Mouse (Mus musculus) liver, embryonic 11.5 days (tissue): ENCODE data around the gene Dact3. TPM values are rescaled to one million over a fixed set of nuclear protein-coding genes. Genes with fewer than 3 reads are reported as not detected.

Experiments used
- ATAC-seq: fragments of 200-750 bp; cut with Nextera tagmentation; replicated peaks from 2 replicates; pipeline ENCODE4 v1.8.0; 2017; ENCODE audit warnings: moderate number of reproducible peaks, mild to moderate bottlenecking, moderate TSS enrichment, moderate library complexity; ENCODE audit not compliant: low FRiP score
- DNase-seq: peaks from one replicate; pipeline ENCODE4 v3.0.0-alpha.2; 2017; ENCODE audit warnings: low spot score
- H3K27ac ChIP-seq: fragments of 300-500 bp; sonication (generic); 2 replicates; pipeline ENCODE4 v1.5.1; 2014; ENCODE audit warnings: mild to moderate bottlenecking, low read depth, low read length, control low read depth
- H3K27me3 ChIP-seq: fragments of 300-500 bp; sonication (generic); replicated peaks from 2 replicates; pipeline ENCODE4 v1.6.1; 2014; ENCODE audit warnings: low read length, mixed read lengths; ENCODE audit not compliant: control insufficient read depth, insufficient read depth
- H3K36me3 ChIP-seq: fragments of 300-500 bp; sonication (generic); 2 replicates; pipeline ENCODE4 v1.6.1; 2014; ENCODE audit warnings: mild to moderate bottlenecking, low read length, moderate library complexity, mixed read lengths; ENCODE audit not compliant: control insufficient read depth, insufficient read depth
- H3K4me1 ChIP-seq: fragments of 300-500 bp; sonication (generic); replicated peaks from 2 replicates; pipeline ENCODE4 v1.6.1; 2014; ENCODE audit warnings: low read length, mixed read lengths; ENCODE audit not compliant: control insufficient read depth, insufficient read depth
- H3K4me2 ChIP-seq: fragments of 300-500 bp; sonication (generic); 2 replicates; pipeline ENCODE4 v1.6.1; 2014; ENCODE audit warnings: mild to moderate bottlenecking, control low read depth, moderate library complexity
- H3K4me3 ChIP-seq: fragments of 300-500 bp; sonication (generic); 2 replicates; pipeline ENCODE4 v1.5.1; 2014; ENCODE audit warnings: low read depth, low read length, control low read depth
- H3K9ac ChIP-seq: fragments of 300-500 bp; sonication (generic); 2 replicates; pipeline ENCODE4 v1.6.1; 2014; ENCODE audit warnings: low read depth, low read length, control low read depth
- H3K9me3 ChIP-seq: fragments of 300-500 bp; sonication (generic); 2 replicates; pipeline ENCODE4 v1.6.1; 2016; ENCODE audit warnings: low read length, inconsistent platforms, mixed read lengths; ENCODE audit not compliant: control insufficient read depth
- WGBS: fragments of 180-500 bp; shearing (Covaris S2); extraction: QIAGEN DNeasy Blood & Tissue Kit; methylation state at CpG from one replicate; pipeline ENCODE4 v1.1.7; 2014; 5-methylcytosine and 5-hydroxymethylcytosine counted together
- polyA plus RNA-seq: library from polyadenylated mRNA; unstranded; fragments of >200 nt; fragmentation: Nextera tagmentation; extraction: Ambion mirVana; gene quantifications from 2 replicates; pipeline ENCODE4 v1.2.1, GENCODE M21; 2014

Dact3 gene
- polyA plus RNA-seq, 1 experiment from 2014 or later: 2.5 TPM

GRCm38 (mm10) chr7:16924037-16924834, 49.1 kb downstream of the Dact3 start, which contains the start of gene Calm3:
Gene Calm3 (minus strand): TSS chr7:16924114.
- peak within 1 kb of the TSS; percentile 96 for H3K4me3 ChIP-seq
- ATAC-seq: peak; percentile 87
- H3K36me3 ChIP-seq: peaks cover 14% of the 10 kb centered on the region
- H3K27ac ChIP-seq: peak within 1 kb of the TSS; percentile 96
- no peaks in the 10 kb centered on the region for H3K9me3 ChIP-seq
- no peaks in the 10 kb centered on the region for H3K27me3 ChIP-seq
- peaks cover 34% of the 10 kb centered on the region for H3K4me1 ChIP-seq
- DNase-seq: peak; percentile 99
- peak within 1 kb of the TSS; percentile 95 for H3K9ac ChIP-seq
- WGBS: under 1% methylated on average over 64 of the region's 64 CpGs
- H3K4me2 ChIP-seq: peak within 1 kb of the TSS; percentile 98

GRCm38 (mm10) chr7:16928341-16928740, 53.2 kb downstream of the Dact3 start:
- H3K4me2 ChIP-seq: no peak overlapping the region
- H3K36me3 ChIP-seq: no peaks in the 10 kb centered on the region
- H3K27ac ChIP-seq: no peak overlapping the region
- DNase-seq: no peak
- H3K9ac ChIP-seq: no peak overlapping the region
- WGBS: 30% methylated on average over 2 of the region's 2 CpGs
- H3K4me1 ChIP-seq: no peaks in the 10 kb centered on the region
- H3K27me3 ChIP-seq: no peaks in the 10 kb centered on the region
- H3K9me3 ChIP-seq: no peaks in the 10 kb centered on the region
- H3K4me3 ChIP-seq: no peak overlapping the region
- no peak for ATAC-seq

- 4% methylated on average over 1 of the region's 1 CpGs for WGBS
- H3K36me3 ChIP-seq: no peaks in the 10 kb centered on the region
- no peaks in the 10 kb centered on the region for H3K9me3 ChIP-seq
- H3K9ac ChIP-seq: no peak overlapping the region
- no peak overlapping the region for H3K4me3 ChIP-seq
- no peaks in the 10 kb centered on the region for H3K27me3 ChIP-seq
- DNase-seq (no peak), ATAC-seq (no peak)
- H3K4me2 ChIP-seq: no peak overlapping the region
- no peak overlapping the region for H3K27ac ChIP-seq
- no peaks in the 10 kb centered on the region for H3K4me1 ChIP-seq
Observed at GRCm38 (mm10) chr7:16930850-16931249, 55.7 kb downstream of the Dact3 start.

GRCm38 (mm10) chr7:16931968-16932627, 57.0 kb downstream of the Dact3 start:
- no peak for DNase-seq
- WGBS: 17% methylated on average over 14 of the region's 14 CpGs
- H3K4me3 ChIP-seq: no peak overlapping the region

GRCm38 (mm10) chr7:16932704-16933577, 57.8 kb downstream of the Dact3 start:
- Histone ChIP-seq H3K9me3 (no peaks in the 10 kb centered on the region), H3K27ac (no peak overlapping the region), H3K4me2 (no peak overlapping the region), H3K9ac (no peak overlapping the region), H3K4me1 (no peaks in the 10 kb centered on the region), H3K27me3 (no peaks in the 10 kb centered on the region), H3K4me3 (no peak overlapping the region), H3K36me3 (no peaks in the 10 kb centered on the region)
- DNase-seq (no peak), ATAC-seq (no peak)
- 35% methylated on average over 14 of the region's 14 CpGs for WGBS

More at GRCm38 (mm10) chr7:16931968-16932627, 57.0 kb downstream of the Dact3 start:
- H3K27me3 ChIP-seq: no peaks in the 10 kb centered on the region
- H3K27ac ChIP-seq: no peak overlapping the region
- no peaks in the 10 kb centered on the region for H3K9me3 ChIP-seq
- no peak overlapping the region for H3K4me2 ChIP-seq
- peak; percentile 64 for ATAC-seq
- H3K9ac ChIP-seq: no peak overlapping the region
- no peaks in the 10 kb centered on the region for H3K4me1 ChIP-seq
- H3K36me3 ChIP-seq: no peaks in the 10 kb centered on the region

Other genes starting within 250 kb of the Dact3 start
- not detected in 2 replicates for gene Ceacam15, start 199.6 kb upstream of the Dact3 start, polyA plus RNA-seq
- not detected in 2 replicates for gene Ceacam9, start 153.4 kb upstream of the Dact3 start, polyA plus RNA-seq
- gene Ap2s1, start 136.9 kb upstream of the Dact3 start, polyA plus RNA-seq: 289 and 300 TPM in 2 replicates
- gene Slc1a5, start 94.0 kb upstream of the Dact3 start, polyA plus RNA-seq: 58.4 and 67.9 TPM in 2 replicates
- 74.8 and 80.9 TPM in 2 replicates for gene Strn4, start 59.4 kb upstream of the Dact3 start, polyA plus RNA-seq
- gene Fkrp, start 58.6 kb upstream of the Dact3 start, polyA plus RNA-seq: 20.3 and 22.9 TPM in 2 replicates
- gene Prkd2, start 32.4 kb upstream of the Dact3 start, polyA plus RNA-seq: 7.6 and 8.4 TPM in 2 replicates
- 1.8 and 3.3 TPM in 2 replicates for gene Gng8, start 16.5 kb downstream of the Dact3 start, polyA plus RNA-seq
- gene Ptgir, start 31.2 kb downstream of the Dact3 start, polyA plus RNA-seq: 1.2 and 1.3 TPM in 2 replicates
- 147 and 169 TPM in 2 replicates for gene Calm3, start 48.8 kb downstream of the Dact3 start, polyA plus RNA-seq
- gene Pnmal2, start 69.4 kb downstream of the Dact3 start, polyA plus RNA-seq: 0.58 and 0.80 TPM in 2 replicates
- gene Pnmal1, start 84.4 kb downstream of the Dact3 start, polyA plus RNA-seq: 0.18 and 0.52 TPM in 2 replicates
- gene Gm42372, start 107.8 kb downstream of the Dact3 start, polyA plus RNA-seq: 0.15 and 0.16 TPM in 2 replicates
- 13.2 and 13.5 TPM in 2 replicates for gene Ccdc8, start 117.4 kb downstream of the Dact3 start, polyA plus RNA-seq
- 124 and 128 TPM in 2 replicates for gene Ppp5c, start 152.6 kb downstream of the Dact3 start, polyA plus RNA-seq
- gene Hif3a, start 187.1 kb downstream of the Dact3 start, polyA plus RNA-seq: 28.3 and 32.1 TPM in 2 replicates
- 0.12 TPM in 2 replicates for gene Psg16, start 198.7 kb downstream of the Dact3 start, polyA plus RNA-seq